Mouse (Mus musculus): ENCODE data around the gene Grip1. TPM values are rescaled to one million over a fixed set of nuclear protein-coding genes. Genes with fewer than 3 reads are reported as not detected.

The Grip1 gene
- polyA plus RNA-seq, 1 experiment from 2014 or later: 0.58 TPM

- no peaks in the 10 kb centered on the region for H3K4me1 ChIP-seq (replicated peaks)
- ATAC-seq (ENCODE audit: low read depth): no peak
- 58% methylated on average over 6 of the region's 6 CpGs for WGBS (ENCODE audit: insufficient replicate concordance)
Observed at GRCm38 (mm10) chr10:119757219-119757618, 303.6 kb downstream of the Grip1 start.

GRCm38 (mm10) chr10:119761451-119762367 lies 308.1 kb downstream of the Grip1 start:
- Histone ChIP-seq H3K27me3 (no peaks in the 10 kb centered on the region), H3K9me3 (replicated peaks) (0 out of 2 replicates have a peak, but pooled peaks cover 10% of the 10 kb centered on the region), H3K36me3 (no peaks in the 10 kb centered on the region), H3K4me2 (no peak overlapping the region), H3K4me3 (replicated peaks) (no peak overlapping the region), H3K4me1 (replicated peaks) (no peaks in the 10 kb centered on the region), H3K27ac (no peak overlapping the region), H3K9ac (no peak overlapping the region)
- no peak for ATAC-seq (ENCODE audit: low read depth)
- DNase-seq: no peak
- WGBS (ENCODE audit: insufficient replicate concordance): 79% methylated on average over 33 of the region's 33 CpGs

More at GRCm38 (mm10) chr10:119757219-119757618, 303.6 kb downstream of the Grip1 start:
- Histone ChIP-seq H3K27ac (no peak overlapping the region), H3K27me3 (no peaks in the 10 kb centered on the region), H3K4me2 (no peak overlapping the region), H3K9me3 (replicated peaks) (0 out of 2 replicates have a peak, but pooled peaks cover 7% of the 10 kb centered on the region), H3K9ac (no peak overlapping the region), H3K4me3 (replicated peaks) (no peak overlapping the region), H3K36me3 (no peaks in the 10 kb centered on the region)
- no peak for DNase-seq

- Histone ChIP-seq H3K27ac (no peak overlapping the region), H3K4me1 (replicated peaks) (no peaks in the 10 kb centered on the region), H3K9me3 (replicated peaks) (no peaks in the 10 kb centered on the region), H3K4me3 (replicated peaks) (no peak overlapping the region), H3K27me3 (no peaks in the 10 kb centered on the region), H3K4me2 (no peak overlapping the region), H3K36me3 (no peaks in the 10 kb centered on the region), H3K9ac (no peak overlapping the region)
- DNase-seq (no peak), ATAC-seq (ENCODE audit: low read depth) (no peak)
- WGBS (ENCODE audit: insufficient replicate concordance): 45% methylated on average over 5 of the region's 5 CpGs
Observed at GRCm38 (mm10) chr10:119778871-119779270, 325.2 kb downstream of the Grip1 start.

GRCm38 (mm10) chr10:119779657-119780056 lies 326.0 kb downstream of the Grip1 start:
- no peak overlapping the region for H3K4me2 ChIP-seq
- DNase-seq: no peak
- ATAC-seq (ENCODE audit: low read depth): no peak
- no peak overlapping the region for H3K4me3 ChIP-seq (replicated peaks)
- no peaks in the 10 kb centered on the region for H3K27me3 ChIP-seq
- no peaks in the 10 kb centered on the region for H3K36me3 ChIP-seq
- no peaks in the 10 kb centered on the region for H3K4me1 ChIP-seq (replicated peaks)
- no peak overlapping the region for H3K27ac ChIP-seq
- no peak overlapping the region for H3K9ac ChIP-seq
- WGBS (ENCODE audit: insufficient replicate concordance): 60% methylated on average over 1 of the region's 1 CpGs
- H3K9me3 ChIP-seq (replicated peaks): no peaks in the 10 kb centered on the region

GRCm38 (mm10) chr10:119790507-119790906 lies 336.9 kb downstream of the Grip1 start:
- no peak overlapping the region for H3K4me3 ChIP-seq (replicated peaks)
- no peak overlapping the region for H3K9ac ChIP-seq
- no peak for DNase-seq
- no peaks in the 10 kb centered on the region for H3K9me3 ChIP-seq (replicated peaks)
- H3K27me3 ChIP-seq: no peaks in the 10 kb centered on the region
- H3K27ac ChIP-seq: no peak overlapping the region
- no peak for ATAC-seq (ENCODE audit: low read depth)
- no peaks in the 10 kb centered on the region for H3K4me1 ChIP-seq (replicated peaks)
- WGBS (ENCODE audit: insufficient replicate concordance): 43% methylated on average over 1 of the region's 1 CpGs
- H3K36me3 ChIP-seq: no peaks in the 10 kb centered on the region
- H3K4me2 ChIP-seq: no peak overlapping the region

GRCm38 (mm10) chr10:119802421-119802820 lies 348.8 kb downstream of the Grip1 start:
- Histone ChIP-seq H3K36me3 (no peaks in the 10 kb centered on the region), H3K4me3 (replicated peaks) (no peak overlapping the region), H3K4me2 (no peak overlapping the region), H3K27ac (no peak overlapping the region), H3K9me3 (replicated peaks) (0 out of 2 replicates have a peak, but pooled peaks cover 2% of the 10 kb centered on the region), H3K9ac (no peak overlapping the region), H3K4me1 (replicated peaks) (no peaks in the 10 kb centered on the region), H3K27me3 (no peaks in the 10 kb centered on the region)
- WGBS (ENCODE audit: insufficient replicate concordance): 36% methylated on average over 6 of the region's 6 CpGs
- ATAC-seq (ENCODE audit: low read depth): no peak
- no peak for DNase-seq

- no peak overlapping the region for H3K4me2 ChIP-seq
- no peaks in the 10 kb centered on the region for H3K36me3 ChIP-seq
- 0 out of 2 replicates have a peak, but pooled peaks cover 2% of the 10 kb centered on the region for H3K9me3 ChIP-seq (replicated peaks)
- no peaks in the 10 kb centered on the region for H3K4me1 ChIP-seq (replicated peaks)
- H3K4me3 ChIP-seq (replicated peaks): no peak overlapping the region
- DNase-seq (no peak), ATAC-seq (ENCODE audit: low read depth) (no peak)
- no peak overlapping the region for H3K27ac ChIP-seq
- H3K27me3 ChIP-seq: no peaks in the 10 kb centered on the region
- 43% methylated on average over 13 of the region's 13 CpGs for WGBS (ENCODE audit: insufficient replicate concordance)
- H3K9ac ChIP-seq: no peak overlapping the region
Observed at GRCm38 (mm10) chr10:119803633-119804422, 350.2 kb downstream of the Grip1 start.

- Histone ChIP-seq H3K36me3 (no peaks in the 10 kb centered on the region), H3K9me3 (replicated peaks) (0 out of 2 replicates have a peak, but pooled peaks cover 2% of the 10 kb centered on the region), H3K4me1 (replicated peaks) (no peaks in the 10 kb centered on the region), H3K4me3 (replicated peaks) (no peak overlapping the region), H3K9ac (no peak overlapping the region), H3K27me3 (no peaks in the 10 kb centered on the region), H3K27ac (no peak overlapping the region), H3K4me2 (no peak overlapping the region)
- ATAC-seq (ENCODE audit: low read depth): no peak
- DNase-seq: no peak
- WGBS (ENCODE audit: insufficient replicate concordance): 67% methylated on average over 9 of the region's 9 CpGs
Observed at GRCm38 (mm10) chr10:119804423-119804814, 350.8 kb downstream of the Grip1 start.

GRCm38 (mm10) chr10:119805082-119805481 lies 351.5 kb downstream of the Grip1 start:
- Histone ChIP-seq H3K4me2 (no peak overlapping the region), H3K4me1 (replicated peaks) (no peaks in the 10 kb centered on the region), H3K27ac (no peak overlapping the region), H3K9ac (no peak overlapping the region), H3K9me3 (replicated peaks) (0 out of 2 replicates have a peak, but pooled peaks cover 2% of the 10 kb centered on the region), H3K4me3 (replicated peaks) (no peak overlapping the region), H3K36me3 (no peaks in the 10 kb centered on the region), H3K27me3 (no peaks in the 10 kb centered on the region)
- 63% methylated on average over 7 of the region's 7 CpGs for WGBS (ENCODE audit: insufficient replicate concordance)
- no peak for ATAC-seq (ENCODE audit: low read depth)
- no peak for DNase-seq

- DNase-seq: no peak
- H3K27ac ChIP-seq: no peak overlapping the region
- 53% methylated on average over 8 of the region's 8 CpGs for WGBS (ENCODE audit: insufficient replicate concordance)
- no peaks in the 10 kb centered on the region for H3K27me3 ChIP-seq
- no peaks in the 10 kb centered on the region for H3K36me3 ChIP-seq
- H3K4me3 ChIP-seq (replicated peaks): no peak overlapping the region
- H3K9me3 ChIP-seq (replicated peaks): 0 out of 2 replicates have a peak, but pooled peaks cover 2% of the 10 kb centered on the region
- no peak for ATAC-seq (ENCODE audit: low read depth)
- H3K9ac ChIP-seq: no peak overlapping the region
- no peaks in the 10 kb centered on the region for H3K4me1 ChIP-seq (replicated peaks)
- no peak overlapping the region for H3K4me2 ChIP-seq
Observed at GRCm38 (mm10) chr10:119806151-119806550, 352.5 kb downstream of the Grip1 start.

GRCm38 (mm10) chr10:119808384-119808783 lies 354.8 kb downstream of the Grip1 start:
- H3K9ac ChIP-seq: no peak overlapping the region
- H3K4me2 ChIP-seq: no peak overlapping the region
- H3K9me3 ChIP-seq (replicated peaks): no peaks in the 10 kb centered on the region
- WGBS (ENCODE audit: insufficient replicate concordance): 64% methylated on average over 5 of the region's 5 CpGs
- no peaks in the 10 kb centered on the region for H3K27me3 ChIP-seq
- no peaks in the 10 kb centered on the region for H3K36me3 ChIP-seq
- no peaks in the 10 kb centered on the region for H3K4me1 ChIP-seq (replicated peaks)
- ATAC-seq (ENCODE audit: low read depth) (no peak), DNase-seq (no peak)
- H3K27ac ChIP-seq: no peak overlapping the region
- no peak overlapping the region for H3K4me3 ChIP-seq (replicated peaks)
